Mouse (Mus musculus) ZHBTc4 (cell line): Measurements from ENCODE around the gene Hist1h2ab.

Source experiments
- DNase-seq: peaks from one replicate; pipeline ENCODE4 v3.0.0-alpha.2; 2011; ENCODE audit warnings: low read depth, low spot score

The Hist1h2ab gene

DNA sequence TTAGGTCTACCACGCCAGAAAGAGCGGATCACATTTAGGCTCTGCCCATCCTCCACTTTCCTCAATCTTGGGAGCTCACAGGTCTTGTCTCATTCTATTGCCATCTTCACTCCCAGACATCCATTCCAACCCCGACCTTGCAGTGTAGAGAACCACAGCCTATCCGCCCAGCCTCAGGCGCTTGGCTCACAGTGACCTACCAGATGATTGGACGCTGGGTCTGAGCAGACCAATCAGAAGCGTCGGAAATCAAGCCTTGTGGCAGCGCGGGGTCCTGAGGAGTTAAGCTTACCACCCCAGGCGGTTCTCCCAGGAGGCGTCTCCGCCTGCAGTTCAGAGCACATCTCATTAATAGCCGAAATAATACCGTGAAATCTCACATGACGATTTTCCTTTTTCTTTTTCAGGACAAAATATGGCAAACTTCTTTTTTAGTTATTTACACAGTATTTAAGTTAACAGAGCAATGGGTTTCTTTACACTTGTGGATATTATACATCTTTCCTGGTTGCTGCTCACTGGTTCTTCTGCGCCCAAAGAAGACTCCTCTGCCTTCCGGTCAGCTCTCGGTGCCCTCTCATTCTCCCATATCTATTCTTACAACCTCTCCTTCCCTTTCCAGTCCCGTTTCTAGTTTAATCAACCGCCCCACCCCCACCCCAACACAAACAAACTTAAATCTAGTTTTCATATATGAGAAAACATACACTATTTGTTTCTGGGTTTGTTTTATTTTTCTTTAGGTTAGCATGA lies 21.8 kb downstream of the Hist1h2ab start:
- peak; percentile 95 for DNase-seq

DNA sequence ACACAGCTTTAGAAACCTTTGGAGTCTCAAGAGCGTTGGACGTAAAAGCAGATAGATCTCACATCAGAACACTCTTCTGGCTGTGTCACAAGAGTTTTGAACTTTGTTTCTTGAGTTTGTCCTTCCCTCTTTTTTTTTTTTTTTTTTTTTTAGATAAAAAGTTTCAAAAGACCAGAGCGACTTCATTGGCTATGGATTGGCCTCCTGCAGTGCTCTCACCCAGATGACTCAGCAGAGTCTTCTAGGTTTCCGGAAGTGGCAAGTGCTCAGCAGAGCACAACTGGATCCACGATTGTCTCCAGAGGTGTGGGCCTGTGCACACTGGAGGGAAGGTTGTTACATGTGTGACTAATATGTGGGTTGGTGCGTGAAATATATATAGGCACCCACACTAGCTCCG lies 27.4 kb downstream of the Hist1h2ab start:
- DNase-seq: peak; percentile 50

DNA sequence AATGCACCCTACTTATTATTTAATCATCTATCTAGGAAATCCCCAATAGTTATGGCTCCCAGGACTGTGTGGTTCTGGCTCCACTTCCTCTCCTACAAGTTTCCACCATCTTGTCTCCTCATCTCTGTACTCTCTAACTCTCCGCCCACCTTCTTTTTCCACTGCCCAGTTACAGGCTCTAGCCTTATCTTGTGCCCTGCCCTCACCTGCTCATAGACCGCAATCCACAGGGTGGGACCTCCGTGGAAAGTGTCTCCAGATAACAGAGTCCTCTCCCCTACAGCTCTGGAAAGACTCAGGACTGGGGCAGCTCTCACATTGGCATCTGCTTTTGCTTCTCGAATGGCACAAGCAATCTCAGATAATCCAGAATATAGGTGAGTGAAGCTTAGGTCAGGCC lies 28.1 kb downstream of the Hist1h2ab start:
- DNase-seq: no peak

DNA sequence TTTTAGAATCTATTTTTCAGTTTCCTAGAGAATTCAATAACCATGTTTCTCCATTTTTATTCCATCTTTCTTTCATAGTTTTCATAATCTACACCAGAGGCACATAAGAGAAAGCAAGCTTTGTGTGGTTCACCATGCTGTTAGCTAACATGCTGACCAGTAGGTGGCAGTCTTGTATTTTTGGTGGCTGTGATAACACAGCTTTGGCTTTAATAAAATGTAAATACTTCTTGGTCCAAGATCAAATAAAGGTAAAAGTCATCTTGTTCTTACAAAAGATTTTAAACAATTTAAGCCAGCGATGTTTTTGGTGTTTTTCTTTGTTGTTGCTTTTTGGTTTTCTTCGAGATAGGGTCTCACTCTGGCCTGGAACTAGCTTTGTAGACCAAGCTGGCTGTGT lies 41.6 kb downstream of the Hist1h2ab start:
- DNase-seq: peak; percentile 59

DNA sequence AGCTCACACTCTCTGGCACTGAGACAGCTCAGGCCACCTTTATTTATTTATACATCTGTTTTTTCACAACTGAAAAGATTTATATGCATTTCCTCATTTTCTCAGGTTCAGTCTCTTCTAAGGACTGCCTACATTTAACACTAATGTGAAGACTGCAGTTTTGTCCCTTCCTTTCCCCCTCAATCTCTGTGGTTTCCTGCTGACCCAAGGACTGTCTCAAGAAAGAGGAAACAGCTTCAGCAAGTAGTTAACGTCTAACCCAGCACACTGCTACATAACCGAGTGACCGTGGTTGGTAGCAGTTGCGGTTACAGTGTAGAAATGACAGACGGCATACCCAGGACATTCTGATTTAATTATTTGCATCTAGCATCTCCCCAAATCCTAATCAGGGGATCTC lies 48.5 kb downstream of the Hist1h2ab start:
- no peak for DNase-seq
